Mouse (Mus musculus): ENCODE results near the gene Id2. TPM values are rescaled to one million over a fixed set of nuclear protein-coding genes. Genes with fewer than 3 reads are reported as not detected.

Id2 gene
- total RNA-seq (2021): 10 to 100 TPM; 11.4 to 12.8 TPM
- long read RNA-seq, experiment 1, transcript Id2-201 (3 exons, 1,270 nt): major isoform, 8 of 8 reads
- long read RNA-seq, experiment 1, partial matches to known transcripts: 0 of 8 reads
- long read RNA-seq, experiment 1, other reads (novel, unspliced or antisense): 0 of 8 reads
- long read RNA-seq, experiment 2, transcript Id2-201 (3 exons, 1,270 nt): major isoform, 8 of 8 reads
- long read RNA-seq, experiment 2, partial matches to known transcripts: 0 of 8 reads
- long read RNA-seq, experiment 2, other reads (novel, unspliced or antisense): 0 of 8 reads

DNA sequence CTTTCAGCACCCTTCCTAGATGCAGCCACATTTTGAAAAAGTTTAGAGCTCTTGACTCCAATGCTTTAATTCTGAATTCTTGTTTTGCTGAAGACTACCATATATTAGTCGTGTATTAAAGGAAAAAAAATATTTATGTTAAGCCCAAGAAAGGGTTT is at the start of gene Id2:
TSS of gene Id2 (minus strand) at position 89 of the 158 bp plus-strand sequence.
- no peak for DNase-seq

GRCm38 (mm10) chr12:25145344-25145698 is 48.4 kb upstream of the Id2 start:
- no peak for DNase-seq

GRCm38 (mm10) chr12:25144591-25145343 is 47.8 kb upstream of the Id2 start:
- no peak for DNase-seq

- no peak for DNase-seq
Observed at GRCm38 (mm10) chr12:25143492-25143891, 46.6 kb upstream of the Id2 start.

GRCm38 (mm10) chr12:25142251-25142650 is 45.3 kb upstream of the Id2 start:
- DNase-seq: no peak

DNA sequence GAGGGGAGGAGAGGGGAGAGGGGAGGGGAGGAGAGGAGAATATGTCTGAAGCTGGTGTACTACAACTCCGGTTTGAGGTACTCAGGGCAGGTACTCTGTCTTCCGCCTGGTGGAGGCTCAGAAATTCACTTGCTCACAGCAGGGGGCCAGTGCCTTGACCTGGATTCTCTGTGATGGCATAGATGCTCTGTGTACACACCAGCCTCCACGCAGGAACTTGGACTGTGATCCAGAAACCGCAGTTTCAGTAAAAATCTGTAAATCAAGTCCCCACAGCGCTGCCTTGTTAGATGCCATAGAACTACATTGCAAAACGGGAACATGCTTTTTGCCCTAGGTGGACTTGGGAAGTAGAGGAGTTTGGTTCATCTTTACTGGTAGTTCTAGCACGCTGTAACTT is 44.4 kb upstream of the Id2 start:
- no peak for DNase-seq

DNA sequence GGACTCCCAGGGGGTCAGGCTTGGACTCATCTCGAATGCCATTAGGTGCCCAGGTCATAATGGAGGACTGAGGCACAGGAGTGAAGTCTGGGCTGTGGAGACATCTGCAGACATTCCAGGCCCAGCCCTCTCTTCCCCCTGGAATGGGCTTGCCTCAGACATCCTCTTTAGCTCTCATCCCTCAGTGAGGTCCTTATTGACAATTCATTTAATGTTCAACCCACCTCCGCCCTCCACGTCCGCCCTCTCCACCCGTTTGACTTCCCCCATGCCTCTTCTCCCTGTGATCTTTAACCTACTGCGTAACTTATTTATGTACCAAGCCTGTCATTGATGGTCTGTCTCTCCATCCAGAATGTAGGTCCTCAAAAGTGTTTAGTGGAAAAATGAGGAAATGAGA is 43.2 kb upstream of the Id2 start:
- DNase-seq: no peak

DNA sequence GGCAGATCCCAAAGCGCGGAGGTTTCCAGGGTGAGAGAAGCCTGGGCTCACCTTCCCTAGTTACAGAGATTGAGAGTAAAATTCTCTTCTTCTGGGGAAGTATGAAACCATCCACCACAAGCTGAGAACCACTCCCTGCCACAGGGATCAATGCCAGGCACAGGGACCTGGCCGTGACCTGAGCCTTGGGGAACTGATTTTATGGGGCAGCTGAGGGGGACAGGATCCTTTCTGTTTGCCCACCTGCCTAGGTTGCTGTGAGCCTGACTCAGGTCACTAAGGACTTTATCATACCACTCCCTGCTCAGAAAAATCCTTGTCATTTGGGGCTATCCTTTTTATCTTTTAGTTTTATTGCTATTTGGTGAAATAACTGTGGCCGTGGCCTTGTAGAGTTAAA is 41.7 kb upstream of the Id2 start:
- DNase-seq: no peak

DNA sequence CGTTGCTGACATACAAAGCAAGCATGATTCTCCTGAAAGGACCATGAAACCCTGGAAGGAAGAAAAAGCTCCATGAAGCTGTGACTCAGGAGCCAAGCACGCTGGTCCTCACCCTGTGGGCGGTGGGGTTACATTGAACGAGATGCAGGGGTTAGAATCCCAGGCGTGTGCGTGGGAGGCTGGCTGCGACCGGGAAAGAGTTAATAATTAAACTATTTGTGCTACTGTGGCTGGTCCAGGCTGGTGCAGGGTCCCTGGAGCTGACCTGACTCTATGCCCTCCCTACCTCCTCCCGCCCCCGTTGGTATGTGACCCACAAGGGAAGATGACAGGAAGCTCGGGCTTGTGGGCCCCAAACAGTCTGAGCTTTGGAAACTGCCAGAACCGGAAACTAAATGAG is 35.1 kb upstream of the Id2 start:
- DNase-seq: no peak

DNA sequence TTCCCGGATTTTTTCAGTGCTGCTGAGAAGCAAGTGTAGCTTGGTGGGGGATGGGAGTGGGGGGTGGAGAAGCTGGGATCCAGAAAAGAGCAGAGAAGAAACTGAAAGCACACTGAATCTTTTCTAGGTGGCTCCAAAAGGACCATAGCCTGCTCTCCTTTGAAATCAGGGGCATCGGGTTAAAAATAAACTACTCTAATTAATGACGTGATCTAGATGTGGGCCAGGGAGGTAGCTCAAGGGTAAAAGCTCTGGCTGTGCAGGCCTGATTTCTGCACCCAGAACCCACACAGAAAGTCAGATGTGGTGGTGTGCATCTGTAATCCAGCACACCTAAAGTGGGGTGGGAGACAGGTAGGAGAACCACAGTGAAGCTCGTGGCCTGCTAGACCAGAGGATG is 30.7 kb upstream of the Id2 start:
- DNase-seq: no peak

DNA sequence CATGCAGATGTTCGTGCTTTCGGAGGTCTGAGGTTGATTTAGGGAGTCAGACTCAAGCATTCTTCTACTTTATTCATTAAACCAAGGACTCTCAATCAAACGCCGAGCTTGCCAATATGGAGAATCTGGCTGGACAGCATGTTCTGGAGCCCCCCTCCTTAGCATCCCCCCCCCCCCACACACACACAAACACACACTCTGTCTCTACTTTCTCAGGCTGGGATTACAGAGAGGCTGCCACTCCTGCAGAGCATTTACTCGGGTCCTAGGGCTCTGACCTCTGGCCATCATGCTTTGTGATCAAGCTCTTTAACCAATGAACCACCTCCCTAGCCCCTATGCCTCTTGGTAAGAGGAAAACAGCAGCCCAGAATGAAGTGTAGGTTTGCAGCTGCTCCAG is 29.3 kb upstream of the Id2 start:
- no peak for DNase-seq

GRCm38 (mm10) chr12:25125239-25125776 is 28.4 kb upstream of the Id2 start:
- no peak for DNase-seq

DNA sequence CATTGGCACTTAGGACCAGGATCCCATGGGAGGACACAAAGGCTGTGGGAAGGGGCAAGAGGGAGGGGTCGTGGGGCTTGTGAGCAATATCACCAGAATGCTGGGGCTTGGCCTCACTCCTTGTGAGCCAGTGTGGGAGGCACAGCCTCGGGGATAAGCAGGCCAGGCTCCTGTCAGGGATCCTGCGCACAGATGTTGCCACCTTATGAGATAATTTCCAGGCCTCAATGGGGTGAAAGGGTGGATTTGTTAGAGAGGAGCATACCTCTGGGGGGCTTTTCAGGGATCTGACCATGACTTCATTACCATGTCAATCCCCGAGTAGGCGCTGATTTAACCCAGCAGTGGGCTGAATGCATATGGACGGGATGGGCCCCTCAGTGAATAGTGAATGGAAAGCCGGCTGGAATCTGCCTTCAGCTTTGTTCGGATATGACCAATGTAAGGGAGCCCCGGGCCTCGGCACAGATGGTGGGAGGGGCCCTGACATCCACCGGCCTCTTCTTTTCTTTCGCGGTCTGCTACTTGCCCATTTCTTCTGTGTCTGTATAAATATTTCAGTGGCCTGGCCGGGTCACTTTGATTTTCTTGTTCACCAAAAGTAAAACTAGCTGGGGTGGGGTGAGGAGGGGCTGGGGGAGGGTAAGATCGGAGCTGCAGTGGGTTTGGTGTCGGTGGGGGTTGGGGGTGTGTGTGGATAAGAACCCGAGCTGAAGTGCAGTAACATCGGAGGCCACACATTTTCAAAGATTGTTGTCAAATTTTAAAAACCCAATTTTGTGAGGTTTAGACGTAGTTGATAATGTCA is 27.7 kb upstream of the Id2 start:
- no peak for DNase-seq

GRCm38 (mm10) chr12:25120753-25121152 is 23.8 kb upstream of the Id2 start:
- no peak for DNase-seq

GRCm38 (mm10) chr12:25119278-25119677 is 22.3 kb upstream of the Id2 start:
- DNase-seq: peak; percentile 21

DNA sequence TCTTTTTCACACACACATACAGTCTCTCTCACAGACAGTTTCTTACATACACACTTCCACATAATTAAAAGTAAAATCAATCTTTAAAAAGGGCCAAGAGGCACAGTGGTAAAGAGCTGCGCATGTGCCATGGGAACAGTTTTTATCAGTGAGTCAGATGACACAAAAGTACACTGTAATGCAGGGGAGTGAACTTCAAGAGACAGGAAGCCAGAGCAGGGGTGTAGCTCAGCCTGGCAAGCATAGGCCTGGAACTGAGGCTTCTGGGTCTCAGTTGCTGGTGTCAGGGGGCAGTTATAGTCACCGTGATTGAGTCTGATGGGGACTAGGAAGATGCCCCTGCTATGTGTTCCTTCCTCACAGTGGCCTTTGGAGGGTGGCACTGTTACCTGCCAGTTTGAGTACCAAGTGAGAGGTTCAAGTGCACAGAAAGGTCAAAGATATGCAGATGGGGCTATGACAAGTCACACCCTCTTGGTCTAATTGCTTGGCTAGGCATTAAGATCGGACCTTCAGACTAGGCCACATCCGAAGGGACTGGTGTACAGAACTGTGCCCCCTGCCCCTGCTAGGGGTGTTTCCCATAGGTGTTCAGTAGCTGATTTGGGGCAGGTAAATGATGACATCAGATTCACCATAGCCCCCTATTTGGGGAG is 21.0 kb upstream of the Id2 start:
- DNase-seq: no peak

- no peak for DNase-seq
Observed at GRCm38 (mm10) chr12:25116126-25116525, 19.2 kb upstream of the Id2 start.

- DNase-seq: no peak
Observed at GRCm38 (mm10) chr12:25114426-25114825, 17.5 kb upstream of the Id2 start.

GRCm38 (mm10) chr12:25113357-25113756 is 16.4 kb upstream of the Id2 start:
- no peak for DNase-seq

- no peak for DNase-seq
Observed at GRCm38 (mm10) chr12:25112806-25113205, 15.9 kb upstream of the Id2 start.

DNA sequence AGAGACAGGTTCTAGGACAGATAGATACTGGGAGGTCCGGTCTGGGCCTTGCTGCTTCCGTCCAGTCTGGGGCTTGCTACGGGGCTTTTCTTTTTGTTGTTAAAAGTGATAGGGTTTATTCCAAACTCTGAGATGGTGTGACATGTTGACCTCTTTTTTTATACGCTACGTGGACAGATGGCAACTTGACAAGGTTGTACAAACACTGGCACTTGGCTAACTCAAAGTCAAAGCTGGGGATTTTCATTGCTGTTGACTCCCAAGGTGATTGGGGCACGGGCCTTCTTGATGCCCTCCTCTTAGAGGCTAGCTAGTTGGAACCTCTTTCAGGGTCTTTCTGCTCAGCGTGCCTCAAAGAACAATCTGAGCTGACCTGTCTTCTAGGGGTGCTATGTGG is 13.7 kb upstream of the Id2 start:
- no peak for DNase-seq

DNA sequence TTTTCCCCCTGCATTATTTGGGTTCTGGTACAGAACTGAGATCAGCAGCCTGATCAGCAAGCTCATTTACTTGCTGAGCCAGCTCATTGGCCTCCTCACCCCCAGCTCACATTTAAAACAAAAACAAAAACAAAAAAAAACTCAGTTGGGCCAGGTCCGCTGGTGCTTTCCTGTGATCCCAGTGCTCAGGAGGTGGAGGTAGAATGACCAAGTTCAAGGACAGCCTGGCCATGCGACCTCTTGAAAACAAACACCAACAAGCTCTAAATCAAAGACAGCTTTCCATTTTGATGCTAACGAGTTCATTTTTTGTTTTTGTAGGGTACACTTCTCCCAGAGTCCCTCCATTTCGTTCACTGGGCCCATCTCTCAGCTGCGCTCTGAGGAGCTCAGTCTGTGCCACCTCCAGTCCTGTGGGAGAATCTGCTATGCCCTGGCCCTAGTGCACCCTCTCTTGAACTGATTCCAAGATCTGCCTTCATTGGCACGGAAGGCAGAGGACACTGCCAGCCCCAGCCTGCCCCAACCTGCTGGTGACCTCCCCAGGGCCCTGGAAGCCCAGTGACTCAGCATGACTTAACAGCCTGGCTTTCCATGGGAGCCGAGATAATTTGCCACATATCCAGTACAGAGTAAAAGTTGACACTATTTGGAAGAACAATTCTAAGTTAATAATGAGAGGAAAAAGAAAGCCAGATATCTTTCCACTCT is 13.2 kb upstream of the Id2 start:
- DNase-seq: no peak

Measured in gastrocnemius, postnatal 10 days (tissue).